Mouse (Mus musculus): ENCODE measurements at regions not wholly inside any gene's neighbourhood (a gene's known extent, or its start where the extent isn't known, plus 50 kb on each side); places are given as distances from the start of the nearest gene placed in this dataset.

DNA sequence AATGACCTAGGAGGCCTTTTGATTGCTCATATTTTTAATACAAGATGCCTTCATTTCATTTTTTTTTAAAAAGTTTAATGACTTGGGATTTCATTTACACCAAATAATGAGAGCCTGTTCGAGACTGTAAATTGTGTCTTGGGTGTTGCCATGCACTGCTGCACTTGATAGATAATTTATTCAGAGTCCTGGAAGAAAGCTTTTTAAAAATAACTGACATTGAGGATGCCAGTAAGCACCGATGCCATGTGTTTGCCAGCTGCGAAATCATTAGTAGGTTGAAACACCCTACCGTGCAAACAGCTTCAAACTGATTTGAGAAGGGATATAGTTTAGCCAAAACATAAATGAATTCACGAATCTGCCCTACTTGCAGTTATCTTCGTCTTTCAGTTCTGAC lies 910.7 kb downstream of the Gbe1 start:
- no peak for TF ChIP-seq CTCF (IDR thresholded peaks at IDR 0.05; ENCODE audit: low read depth)
- no peak for TF ChIP-seq EP300 (IDR thresholded peaks at IDR 0.05; ENCODE audit: low read depth)
